Mouse (Mus musculus) thymus, postnatal 25 days (tissue): ENCODE results near the gene Gtf2h4.
A peak's percentile ranks its signal among the peaks of the same experiment; 100 is the strongest.

Experiments used
- DNase-seq: peaks from one replicate; pipeline ENCODE4 v3.0.0; 2022

The Gtf2h4 gene

GRCm38 (mm10) chr17:35635699-35636111 lies 37.8 kb downstream of the Gtf2h4 start:
- DNase-seq = peak; percentile 73

GRCm38 (mm10) chr17:35635202-35635601 lies 38.3 kb downstream of the Gtf2h4 start:
- no peak for DNase-seq

GRCm38 (mm10) chr17:35633992-35634391 lies 39.5 kb downstream of the Gtf2h4 start:
- DNase-seq = peak; percentile 24

- no peak for DNase-seq
Measured at GRCm38 (mm10) chr17:35626537-35626936, 47.0 kb downstream of the Gtf2h4 start, which contains the start of gene Gm9573. Gene Gm9573 (minus strand): TSS chr17:35626637.
